Mouse (Mus musculus): ENCODE data around the gene Kalrn. TPM values are rescaled to one million over a fixed set of nuclear protein-coding genes. Genes with fewer than 3 reads are reported as not detected.

Gene Kalrn
- total and polyA plus RNA-seq, 2 experiments from 2014 or later = 23.6 to 148 TPM

DNA sequence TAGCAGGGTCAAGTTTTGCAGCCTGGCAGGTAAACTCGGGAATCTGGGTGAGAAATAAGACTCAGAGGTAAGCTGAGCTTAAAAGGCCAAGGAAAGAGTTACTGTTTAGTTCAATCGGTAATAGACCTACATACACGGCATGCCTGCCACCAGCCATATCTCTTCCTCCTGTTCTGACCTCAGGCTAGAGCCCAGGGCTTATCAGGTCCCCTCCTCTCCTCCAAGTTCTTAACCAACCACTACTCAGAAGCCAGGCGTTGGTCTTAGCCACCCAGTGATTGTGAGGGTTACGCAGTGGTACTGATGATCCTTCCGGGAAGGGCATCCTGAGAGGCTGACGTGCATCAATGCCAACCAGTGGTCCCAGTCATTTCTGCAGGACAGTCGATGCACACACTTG lies 649.6 kb downstream of the Kalrn start:
- no peak for TF ChIP-seq CTCF (IDR thresholded peaks at IDR 0.05; ENCODE audit: low read depth)
- Histone ChIP-seq H3K9me3 (ENCODE audit: low read length) (no peaks in the 10 kb centered on the region), H3K27me3 (ENCODE audit: insufficient read depth, low read length) (no peaks in the 10 kb centered on the region; the same call in 1 of the 2 replicates), H3K4me1 (ENCODE audit: insufficient read depth) (no peaks in the 10 kb centered on the region), H3K4me2 (ENCODE audit: low read depth) (no peak overlapping the region), H3K4me3 (ENCODE audit: low read depth, low read length) (no peak overlapping the region), H3K36me3 (ENCODE audit: insufficient read depth) (no peaks in the 10 kb centered on the region), H3K27ac (ENCODE audit: low read depth, low read length) (no peak overlapping the region), H3K9ac (no peak overlapping the region)
- DNase-seq (no peak), ATAC-seq (no peak)
- WGBS = 93% methylated on average over 8 of the region's 8 CpGs

DNA sequence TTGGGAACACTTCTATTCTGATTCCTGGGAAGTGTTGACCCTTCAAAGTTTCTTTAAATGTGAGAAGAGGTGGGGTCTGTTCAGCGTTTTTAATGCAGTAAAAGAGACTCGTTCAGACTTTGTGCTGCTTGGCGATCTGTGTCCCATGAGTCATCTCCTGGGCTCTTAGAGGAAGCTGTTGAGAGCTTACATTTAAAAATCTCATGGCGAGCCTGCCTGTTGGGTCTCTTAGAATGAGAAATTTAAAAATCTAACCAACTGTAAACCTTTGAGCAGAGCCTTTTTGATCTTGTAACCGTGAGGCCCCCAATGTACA lies 650.4 kb downstream of the Kalrn start:
- H3K4me3 ChIP-seq (ENCODE audit: low read depth, low read length) = no peak overlapping the region
- ATAC-seq (no peak), DNase-seq (no peak)
- H3K4me2 ChIP-seq (ENCODE audit: low read depth) = no peak overlapping the region
- H3K9ac ChIP-seq = no peak overlapping the region
- TF ChIP-seq CTCF (IDR thresholded peaks at IDR 0.05; ENCODE audit: low read depth) = no peak
- H3K4me1 ChIP-seq (ENCODE audit: insufficient read depth) = no peaks in the 10 kb centered on the region
- WGBS = 51% methylated on average over 5 of the region's 5 CpGs
- H3K36me3 ChIP-seq (ENCODE audit: insufficient read depth) = no peaks in the 10 kb centered on the region
- H3K9me3 ChIP-seq (ENCODE audit: low read length) = no peaks in the 10 kb centered on the region
- H3K27ac ChIP-seq (ENCODE audit: low read depth, low read length) = no peak overlapping the region
- H3K27me3 ChIP-seq (ENCODE audit: insufficient read depth, low read length) = no peaks in the 10 kb centered on the region; the same call in 1 of the 2 replicates

DNA sequence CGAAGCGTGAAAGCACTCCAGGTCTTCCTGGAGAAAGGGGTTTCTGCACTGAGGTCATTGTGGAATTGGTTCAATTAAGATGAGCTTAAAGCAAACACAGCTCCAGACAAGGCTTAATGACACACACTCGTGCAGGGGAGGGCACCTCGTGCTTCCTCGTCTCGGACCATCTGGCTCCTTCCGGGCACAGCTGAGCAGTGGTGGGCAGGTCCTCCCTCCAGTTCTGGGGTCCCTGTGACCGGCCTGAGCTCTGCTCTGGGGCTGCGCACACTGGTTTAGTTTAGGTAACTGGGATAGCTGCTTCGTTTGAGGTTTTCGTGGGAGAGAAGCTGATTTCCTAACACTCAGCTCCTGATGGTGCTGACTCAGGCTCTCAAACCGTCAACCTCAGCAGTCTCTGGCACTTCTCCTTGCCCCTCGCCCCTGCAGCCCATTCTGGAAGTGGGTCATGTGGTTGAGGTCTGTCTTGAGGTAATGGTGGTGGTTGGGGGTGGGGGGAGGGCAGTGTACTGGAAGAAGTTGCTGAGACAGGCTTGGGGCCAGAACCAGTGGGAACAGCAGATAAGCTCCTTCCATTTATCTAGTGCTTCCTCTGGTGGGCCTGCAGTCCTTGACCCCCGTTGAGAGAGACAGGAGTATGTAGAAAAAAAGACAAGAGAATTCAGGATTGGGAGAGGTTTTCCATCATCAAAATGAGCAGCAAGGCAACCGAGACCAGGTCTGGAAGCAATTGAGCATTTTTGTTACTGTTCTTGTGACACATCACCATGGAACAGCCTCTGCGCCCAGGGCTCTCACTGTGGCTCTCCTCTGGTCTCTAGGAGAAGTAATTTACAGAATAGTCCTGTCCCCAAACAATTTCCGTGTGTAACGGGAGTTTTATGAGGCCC lies 651.0 kb downstream of the Kalrn start:
- Histone ChIP-seq H3K27me3 (ENCODE audit: insufficient read depth, low read length) (no peaks in the 10 kb centered on the region; the same call in 1 of the 2 replicates), H3K36me3 (ENCODE audit: insufficient read depth) (no peaks in the 10 kb centered on the region), H3K27ac (ENCODE audit: low read depth, low read length) (no peak overlapping the region), H3K9ac (no peak overlapping the region), H3K4me3 (ENCODE audit: low read depth, low read length) (no peak overlapping the region), H3K9me3 (ENCODE audit: low read length) (no peaks in the 10 kb centered on the region), H3K4me1 (ENCODE audit: insufficient read depth) (no peaks in the 10 kb centered on the region), H3K4me2 (ENCODE audit: low read depth) (no peak overlapping the region)
- DNase-seq (no peak), ATAC-seq (no peak)
- no peak for TF ChIP-seq CTCF (IDR thresholded peaks at IDR 0.05; ENCODE audit: low read depth)
- WGBS = 56% methylated on average over 18 of the region's 18 CpGs

DNA sequence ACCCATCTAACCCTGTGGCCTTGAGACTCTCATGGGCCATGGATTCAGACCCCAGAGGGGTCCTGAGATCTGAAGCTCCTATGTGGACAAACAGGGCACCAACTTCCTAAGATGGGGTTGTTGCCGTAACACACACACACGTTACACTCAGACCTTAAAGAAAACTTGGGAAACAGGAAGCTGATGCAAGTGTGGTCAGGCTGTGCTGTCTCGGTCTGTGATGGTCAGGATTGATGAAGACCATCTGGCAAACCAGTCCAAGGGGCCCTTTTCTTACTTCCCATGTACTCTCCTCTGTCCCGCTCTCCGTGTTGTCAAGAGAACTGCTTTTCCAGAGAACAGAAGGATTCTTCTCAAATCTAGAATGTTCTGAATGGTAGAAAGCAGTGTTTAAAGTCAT lies 651.8 kb downstream of the Kalrn start:
- no peak for TF ChIP-seq CTCF (IDR thresholded peaks at IDR 0.05; ENCODE audit: low read depth)
- DNase-seq (no peak), ATAC-seq (no peak)
- H3K27me3 ChIP-seq (ENCODE audit: insufficient read depth, low read length) = no peaks in the 10 kb centered on the region; the same call in 1 of the 2 replicates
- no peak overlapping the region for H3K9ac ChIP-seq
- no peaks in the 10 kb centered on the region for H3K9me3 ChIP-seq (ENCODE audit: low read length)
- WGBS = 87% methylated on average over 5 of the region's 5 CpGs
- H3K36me3 ChIP-seq (ENCODE audit: insufficient read depth) = no peaks in the 10 kb centered on the region
- no peak overlapping the region for H3K4me3 ChIP-seq (ENCODE audit: low read depth, low read length)
- H3K27ac ChIP-seq (ENCODE audit: low read depth, low read length) = no peak overlapping the region
- no peak overlapping the region for H3K4me2 ChIP-seq (ENCODE audit: low read depth)
- H3K4me1 ChIP-seq (ENCODE audit: insufficient read depth) = no peaks in the 10 kb centered on the region

Other genes with a start within 250 kb of the Kalrn start
- gene Ropn1, start 76.4 kb upstream of the Kalrn start, total RNA-seq (2014; rRNA removed) = not detected in 2 replicates
- not detected in 2 replicates for gene Ropn1, start 76.4 kb upstream of the Kalrn start, polyA plus RNA-seq (2015; fragmentation: Nextera tagmentation; extraction: Ambion mirVana)
- gene Ccdc14, start 117.1 kb upstream of the Kalrn start, total RNA-seq (2014; rRNA removed) = 3.7 and 5.1 TPM in 2 replicates
- gene Ccdc14, start 117.1 kb upstream of the Kalrn start, polyA plus RNA-seq (2015; fragmentation: Nextera tagmentation; extraction: Ambion mirVana) = 1.7 and 2.2 TPM in 2 replicates
- gene Mylk, start 171.7 kb upstream of the Kalrn start, total RNA-seq (2014; rRNA removed) = 5.1 and 11.2 TPM in 2 replicates
- 2.1 and 2.9 TPM in 2 replicates for gene Mylk, start 171.7 kb upstream of the Kalrn start, polyA plus RNA-seq (2015; fragmentation: Nextera tagmentation; extraction: Ambion mirVana)